Mouse (Mus musculus): ENCODE results near the gene Rgs13. TPM values are rescaled to one million over a fixed set of nuclear protein-coding genes. Genes with fewer than 3 reads are reported as not detected.

Rgs13 gene
- polyA plus RNA-seq, 1 experiment from 2014 or later, result 0.25 TPM

Other genes with a start within 250 kb of the Rgs13 start
- 149 and 155 TPM in 2 replicates for gene Rgs2, start 173.2 kb downstream of the Rgs13 start, polyA plus RNA-seq (2015; fragmentation: Nextera tagmentation; extraction: Ambion mirVana)
- gene Rgs1, start 71.9 kb upstream of the Rgs13 start, polyA plus RNA-seq (2015; fragmentation: Nextera tagmentation; extraction: Ambion mirVana), result 0.33 and 0.67 TPM in 2 replicates

Data from lung, embryonic 15.5 days (tissue).